Mouse (Mus musculus) lung, postnatal 0 days (tissue): ENCODE measurements around the gene Stard10.

ENCODE experiments used
- CTCF ChIP-seq: IDR thresholded peaks from 2 replicates; pipeline ENCODE4 v1.5.1; 2016; ENCODE audit warnings: antibody characterized with exemption, mild to moderate bottlenecking
- EP300 ChIP-seq: IDR thresholded peaks from 2 replicates; pipeline ENCODE4 v1.6.1; 2016; ENCODE audit warnings: antibody characterized with exemption, mild to moderate bottlenecking, control low read depth

DNA sequence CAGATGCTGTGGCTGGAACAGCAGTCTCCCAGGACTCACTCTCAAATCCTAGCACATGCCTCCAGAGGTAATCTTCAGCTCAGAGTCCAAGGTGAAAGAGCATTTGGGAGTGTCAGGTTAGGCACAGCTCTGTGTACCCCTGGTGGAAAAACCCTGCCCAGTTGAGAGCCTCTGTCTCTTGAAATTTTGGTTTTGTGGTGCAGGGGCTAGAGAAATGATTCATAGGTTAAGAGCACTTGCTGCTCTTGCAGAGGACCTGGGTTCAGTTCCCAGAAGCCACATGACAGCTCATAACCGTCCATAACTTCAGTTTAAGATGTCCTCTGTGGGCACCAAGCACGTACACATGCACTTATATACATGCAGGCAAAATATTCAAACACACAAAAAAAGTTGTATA, 29.1 kb upstream of the Stard10 start:
- no peak for TF ChIP-seq CTCF
- no peak for TF ChIP-seq EP300
